Mouse (Mus musculus): Measurements from ENCODE around the gene Pde6b. TPM values are rescaled to one million over a fixed set of nuclear protein-coding genes. Genes with fewer than 3 reads are reported as not detected.
A peak's percentile ranks its signal among the peaks of the same experiment; 100 is the strongest.

Pde6b gene
- total RNA-seq, 2 experiments from 2014 or later: 0.25 to 0.33 TPM

GRCm38 (mm10) chr5:108460461-108460860 is 72.3 kb downstream of the Pde6b start:
- DNase-seq (ENCODE audit: extremely low spot score in 1 of 2, low spot score in 1 of 2): no peak

GRCm38 (mm10) chr5:108461082-108462065 is 73.2 kb downstream of the Pde6b start, which contains the start of gene Pcgf3:
TSS of gene Pcgf3 (plus strand) at chr5:108461232.
- peak; percentile 95 to 96 for DNase-seq (ENCODE audit: extremely low spot score in 1 of 2, low spot score in 1 of 2)

- DNase-seq (ENCODE audit: extremely low spot score in 1 of 2, low spot score in 1 of 2): no peak
Observed at GRCm38 (mm10) chr5:108462446-108462845, 74.3 kb downstream of the Pde6b start.

GRCm38 (mm10) chr5:108465131-108465891 is 77.1 kb downstream of the Pde6b start:
- DNase-seq (ENCODE audit: extremely low spot score in 1 of 2, low spot score in 1 of 2): no peak

- DNase-seq (ENCODE audit: extremely low spot score in 1 of 2, low spot score in 1 of 2): no peak
Observed at GRCm38 (mm10) chr5:108466647-108467046, 78.5 kb downstream of the Pde6b start.

GRCm38 (mm10) chr5:108469617-108470016 is 81.4 kb downstream of the Pde6b start:
- DNase-seq (ENCODE audit: extremely low spot score in 1 of 2, low spot score in 1 of 2): no peak

GRCm38 (mm10) chr5:108473737-108474136 is 85.5 kb downstream of the Pde6b start:
- no peak for DNase-seq (ENCODE audit: extremely low spot score in 1 of 2, low spot score in 1 of 2)

GRCm38 (mm10) chr5:108475977-108476376 is 87.8 kb downstream of the Pde6b start:
- no peak for DNase-seq (ENCODE audit: extremely low spot score in 1 of 2, low spot score in 1 of 2)

Other genes starting within 250 kb of the Pde6b start
- gene Dr1, start 119.5 kb upstream of the Pde6b start, total RNA-seq (2021): 10 to 100 TPM; 46.1 to 47.8 TPM
- gene Pigg, start 75.8 kb upstream of the Pde6b start, total RNA-seq (2021): 10 to 100 TPM; 10.9 to 11.5 TPM
- 10 to 100 TPM; 55.4 to 61.2 TPM for gene Gm42517, start 20.5 kb upstream of the Pde6b start, total RNA-seq (2021)
- 100 to 1,000 TPM; 299 to 306 TPM for gene Atp5k, start 46.1 kb downstream of the Pde6b start, total RNA-seq (2021)
- gene Mfsd7a, start 60.5 kb downstream of the Pde6b start, total RNA-seq (2021): 1 to 10 TPM in 1 of 2 experiments, under 1 TPM in 1; 0.56 to 1.0 TPM
- gene Pcgf3, start 72.8 kb downstream of the Pde6b start, total RNA-seq (2021): 10 to 100 TPM; 48.3 to 53.4 TPM
- 100 to 1,000 TPM; 519 to 570 TPM for gene Cplx1, start 161.6 kb downstream of the Pde6b start, total RNA-seq (2021)
- 100 to 1,000 TPM in 1 of 2 experiments, 10 to 100 TPM in 1; 95.7 to 103 TPM for gene Gak, start 241.4 kb downstream of the Pde6b start, total RNA-seq (2021)
- gene Tmem175, start 241.4 kb downstream of the Pde6b start, total RNA-seq (2021): 10 to 100 TPM; 39.6 to 47.4 TPM

All from layer of hippocampus, postnatal 25 days (tissue).